Mouse (Mus musculus) olfactory bulb, adult 2 months (tissue): Measurements from ENCODE around the gene Npnt.

Experiments
- CTCF ChIP-seq: fragments of 200-500 bp; IDR thresholded peaks from 2 replicates; pipeline ENCODE4 v1.5.1; 2012; ENCODE audit warnings: low read depth, mild to moderate bottlenecking, low read length, moderate library complexity; ENCODE audit not compliant: insufficient read depth
- POLR2A ChIP-seq: fragments of 200-500 bp; IDR thresholded peaks from 2 replicates; pipeline ENCODE4 v1.6.1; 2012; ENCODE audit warnings: mild to moderate bottlenecking, low read depth, low read length, moderate library complexity; ENCODE audit not compliant: insufficient read depth

- TF ChIP-seq POLR2A (no peak), CTCF (no peak)
Observed at GRCm38 (mm10) chr3:132873251-132873650, 76.8 kb downstream of the Npnt start.
